Mouse (Mus musculus) hindbrain, embryonic 11.5 days (tissue): ENCODE measurements at regions not wholly inside any gene's neighbourhood (a gene's known extent, or its start where the extent isn't known, plus 50 kb on each side); places are given as distances from the start of the nearest gene placed in this dataset.
A peak's percentile ranks its signal among the peaks of the same experiment; 100 is the strongest.

Experiments
- ATAC-seq: fragments of 200-750 bp; cut with Nextera tagmentation; 2 replicates; pipeline ENCODE4 v1.8.0; 2017; ENCODE audit warnings: mild to moderate bottlenecking, moderate TSS enrichment, moderate library complexity; ENCODE audit not compliant: low FRiP score
- DNase-seq: peaks from one replicate; pipeline ENCODE4 v3.0.0-alpha.2; 2015; ENCODE audit warnings: low spot score
- H3K27ac ChIP-seq: fragments of 300-500 bp; sonication (generic); 2 replicates; pipeline ENCODE4 v1.5.1; 2014; ENCODE audit warnings: mild to moderate bottlenecking, low read depth, low read length
- H3K27me3 ChIP-seq: fragments of 300-500 bp; sonication (generic); 2 replicates; pipeline ENCODE4 v1.6.1; 2014; ENCODE audit warnings: mild to moderate bottlenecking, low read length, moderate library complexity, mixed read lengths; ENCODE audit not compliant: control insufficient read depth, insufficient read depth
- H3K36me3 ChIP-seq: fragments of 300-500 bp; sonication (generic); 2 replicates; pipeline ENCODE4 v1.6.1; 2014; ENCODE audit warnings: mild to moderate bottlenecking, low read length, moderate library complexity, mixed read lengths; ENCODE audit not compliant: control insufficient read depth, insufficient read depth
- H3K4me1 ChIP-seq: fragments of 300-500 bp; sonication (generic); replicated peaks from 2 replicates; pipeline ENCODE4 v1.6.1; 2014; ENCODE audit warnings: low read length, mixed read lengths; ENCODE audit not compliant: control insufficient read depth, insufficient read depth
- H3K4me2 ChIP-seq: fragments of 300-500 bp; sonication (generic); replicated peaks from 2 replicates; pipeline ENCODE4 v1.6.1; 2014; ENCODE audit warnings: mild to moderate bottlenecking, low read depth, low read length
- H3K4me3 ChIP-seq: fragments of 300-500 bp; sonication (generic); 2 replicates; pipeline ENCODE4 v1.5.1; 2014; ENCODE audit warnings: low read depth, low read length
- H3K9ac ChIP-seq: fragments of 300-500 bp; sonication (generic); 2 replicates; pipeline ENCODE4 v1.6.1; 2014; ENCODE audit warnings: low read depth, low read length
- H3K9me3 ChIP-seq: fragments of 300-500 bp; sonication (generic); 2 replicates; pipeline ENCODE4 v1.6.1; 2016; ENCODE audit warnings: low read length; ENCODE audit not compliant: control insufficient read depth
- WGBS: fragments of 180-500 bp; shearing (Covaris S2); extraction: QIAGEN DNeasy Blood & Tissue Kit; methylation state at CpG from one replicate; pipeline ENCODE4 v1.1.7; 2014; 5-methylcytosine and 5-hydroxymethylcytosine counted together

DNA sequence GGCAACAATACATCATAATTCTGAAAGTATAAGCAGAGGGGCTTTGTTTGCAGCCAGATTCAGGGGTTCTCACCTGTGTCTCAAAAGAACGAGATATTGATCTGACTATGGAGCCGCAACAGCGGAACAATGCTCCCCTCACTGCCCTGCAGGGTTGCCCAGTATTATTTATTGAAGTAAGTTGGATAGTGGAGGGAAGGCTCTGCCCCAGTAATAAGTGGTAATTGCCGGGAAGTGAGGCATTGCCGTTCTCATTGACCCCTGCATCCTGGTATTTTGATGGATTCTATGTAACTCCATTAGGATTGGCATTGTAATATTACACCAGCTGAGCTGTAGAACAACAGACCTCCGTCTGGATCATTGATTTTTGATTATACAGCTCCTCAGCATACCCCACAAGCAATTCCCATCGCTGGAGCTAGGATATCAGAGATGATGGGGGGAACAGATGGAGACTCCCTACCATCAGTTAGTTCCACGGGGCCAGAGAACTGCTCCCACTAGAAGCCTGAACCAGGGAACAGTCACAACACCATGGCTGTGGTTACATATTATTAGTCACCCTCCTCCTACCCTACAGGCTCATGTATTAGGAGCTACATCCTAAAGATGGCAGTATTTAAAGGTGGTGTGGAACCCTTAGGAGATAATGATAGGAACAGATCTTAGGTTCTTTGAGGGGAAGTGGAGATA is 572.0 kb upstream of the Sall1 start:
- Histone ChIP-seq H3K27me3 (no peaks in the 10 kb centered on the region), H3K9me3 (no peaks in the 10 kb centered on the region), H3K9ac (no peak overlapping the region), H3K4me2 (no peak overlapping the region), H3K36me3 (no peaks in the 10 kb centered on the region), H3K4me3 (no peak overlapping the region), H3K4me1 (no peaks in the 10 kb centered on the region), H3K27ac (no peak overlapping the region)
- 65% methylated on average over 8 of the region's 8 CpGs for WGBS
- DNase-seq (peak; percentile 9), ATAC-seq (no peak)

DNA sequence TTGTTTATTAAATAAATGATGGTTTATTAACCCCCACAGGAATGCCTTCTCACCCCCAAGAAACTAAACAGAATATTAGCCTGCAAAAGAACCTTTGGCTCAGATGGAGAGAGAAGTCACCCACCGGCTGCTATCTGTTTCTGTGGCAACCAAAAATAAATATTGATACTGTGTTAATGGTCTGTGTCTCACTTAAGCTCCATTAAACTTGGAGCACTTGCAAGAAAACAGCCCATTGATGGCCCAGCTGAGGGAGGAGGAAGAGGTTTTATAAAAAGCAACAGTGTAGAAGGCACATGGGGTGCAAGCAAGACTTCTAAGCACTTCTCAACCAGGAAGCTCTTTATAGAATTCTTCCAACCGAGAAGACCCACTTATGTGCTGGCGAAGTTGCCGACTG is 565.1 kb upstream of the Sall1 start:
- no peak overlapping the region for H3K9ac ChIP-seq
- no peak overlapping the region for H3K27ac ChIP-seq
- H3K4me2 ChIP-seq: no peak overlapping the region
- WGBS: 84% methylated on average over 4 of the region's 4 CpGs
- ATAC-seq (no peak), DNase-seq (no peak)
- no peaks in the 10 kb centered on the region for H3K36me3 ChIP-seq
- no peaks in the 10 kb centered on the region for H3K27me3 ChIP-seq
- no peaks in the 10 kb centered on the region for H3K9me3 ChIP-seq
- no peaks in the 10 kb centered on the region for H3K4me1 ChIP-seq
- no peak overlapping the region for H3K4me3 ChIP-seq

DNA sequence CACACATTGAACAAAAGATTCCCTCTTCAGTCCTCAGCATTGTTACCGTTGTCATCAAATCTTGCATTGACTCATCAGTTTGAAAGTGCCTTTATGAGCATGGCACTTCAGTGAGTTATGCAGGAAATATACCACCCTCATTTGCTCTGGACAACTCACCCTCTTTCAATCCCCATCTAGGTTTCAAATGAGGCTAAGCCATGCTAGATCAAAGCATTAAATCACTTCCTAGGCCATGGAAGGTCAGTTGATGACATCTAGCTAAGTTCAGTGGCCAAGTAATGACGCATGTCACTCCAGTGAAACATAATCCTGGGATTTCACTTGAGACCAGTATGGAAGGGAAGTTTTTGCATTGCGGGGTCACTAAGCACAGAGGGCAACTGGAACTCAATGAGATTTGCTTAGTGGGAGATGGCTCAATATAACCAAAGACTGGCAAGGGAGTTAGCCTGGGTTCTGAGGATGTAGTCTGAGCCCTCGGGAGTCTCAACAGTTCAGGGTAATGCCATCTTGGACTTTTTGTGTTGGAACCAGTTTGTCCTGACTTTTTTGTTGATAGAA is 562.0 kb upstream of the Sall1 start:
- no peak overlapping the region for H3K4me2 ChIP-seq
- ATAC-seq (no peak), DNase-seq (no peak)
- H3K4me1 ChIP-seq: no peaks in the 10 kb centered on the region
- 85% methylated on average over 4 of the region's 4 CpGs for WGBS
- H3K36me3 ChIP-seq: no peaks in the 10 kb centered on the region
- no peaks in the 10 kb centered on the region for H3K9me3 ChIP-seq
- H3K27ac ChIP-seq: no peak overlapping the region
- no peaks in the 10 kb centered on the region for H3K27me3 ChIP-seq
- H3K4me3 ChIP-seq: no peak overlapping the region
- H3K9ac ChIP-seq: no peak overlapping the region

DNA sequence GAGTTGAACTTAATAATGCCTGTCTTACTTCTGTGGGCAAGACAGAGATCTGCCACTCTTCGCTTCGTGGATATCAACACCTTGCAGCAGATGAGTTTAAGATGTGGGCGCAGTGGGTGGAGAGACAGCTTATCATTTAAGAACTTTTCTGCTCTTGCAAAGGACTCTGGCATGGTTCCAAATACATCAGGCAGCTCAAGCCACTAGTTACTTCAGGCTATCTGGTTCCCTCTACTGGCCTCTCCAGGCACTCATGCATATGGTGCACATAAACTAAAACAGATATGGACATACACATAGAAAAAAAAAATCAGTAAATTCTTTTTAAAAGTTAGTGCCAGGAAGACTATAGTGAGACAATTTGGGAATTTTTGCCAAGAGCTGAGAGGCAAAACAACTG is 560.5 kb upstream of the Sall1 start:
- H3K36me3 ChIP-seq: no peaks in the 10 kb centered on the region
- DNase-seq: no peak
- no peaks in the 10 kb centered on the region for H3K27me3 ChIP-seq
- no peaks in the 10 kb centered on the region for H3K9me3 ChIP-seq
- WGBS: 95% methylated on average over 3 of the region's 3 CpGs
- no peak overlapping the region for H3K9ac ChIP-seq
- no peaks in the 10 kb centered on the region for H3K4me1 ChIP-seq
- no peak for ATAC-seq
- no peak overlapping the region for H3K4me3 ChIP-seq
- no peak overlapping the region for H3K27ac ChIP-seq
- no peak overlapping the region for H3K4me2 ChIP-seq

DNA sequence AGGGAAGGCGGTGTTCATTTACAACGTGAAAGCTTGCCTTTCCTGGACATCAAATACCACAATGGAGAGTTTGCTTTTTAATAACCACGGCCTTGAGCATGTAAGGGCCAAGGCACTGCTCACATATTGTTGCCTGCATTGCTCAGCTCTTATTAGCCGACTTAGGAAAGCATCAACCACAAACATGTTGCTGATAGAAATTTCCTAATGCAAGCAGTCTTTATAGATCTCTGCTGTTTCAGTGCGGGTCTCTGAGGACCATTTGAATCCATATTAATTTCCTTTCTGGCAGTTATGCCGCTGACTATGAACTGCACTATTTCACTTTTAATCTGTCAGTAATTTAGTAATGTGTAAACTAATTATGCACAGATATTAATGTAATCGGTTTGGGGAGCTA is 552.4 kb upstream of the Sall1 start:
- no peak for ATAC-seq
- no peaks in the 10 kb centered on the region for H3K27me3 ChIP-seq
- 84% methylated on average over 7 of the region's 7 CpGs for WGBS
- no peak overlapping the region for H3K27ac ChIP-seq
- H3K4me2 ChIP-seq: no peak overlapping the region
- H3K36me3 ChIP-seq: no peaks in the 10 kb centered on the region
- H3K4me1 ChIP-seq: no peaks in the 10 kb centered on the region
- no peaks in the 10 kb centered on the region for H3K9me3 ChIP-seq
- no peak overlapping the region for H3K9ac ChIP-seq
- no peak overlapping the region for H3K4me3 ChIP-seq
- DNase-seq: no peak

DNA sequence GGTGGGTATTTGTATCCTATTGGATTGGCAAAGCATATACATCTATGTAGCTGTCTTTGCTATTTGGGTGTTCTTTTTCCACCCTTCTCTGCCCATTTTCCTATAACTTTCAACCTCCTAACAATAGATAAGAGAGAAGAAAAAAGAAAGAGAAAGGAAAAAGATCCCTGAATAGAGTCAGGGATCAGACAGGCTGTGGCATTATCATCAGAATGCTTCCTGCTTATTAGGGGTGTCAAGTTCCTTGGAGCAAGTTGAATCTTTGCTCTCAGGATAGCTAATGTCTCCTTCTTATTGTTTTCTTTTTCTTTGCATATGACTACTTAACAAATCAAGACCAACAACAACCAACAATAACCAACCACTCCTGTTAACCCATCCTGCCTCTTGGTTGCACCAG is 539.1 kb upstream of the Sall1 start:
- no peak for DNase-seq
- H3K9me3 ChIP-seq: no peaks in the 10 kb centered on the region
- no peaks in the 10 kb centered on the region for H3K27me3 ChIP-seq
- H3K9ac ChIP-seq: no peak overlapping the region
- H3K4me2 ChIP-seq: no peak overlapping the region
- no peaks in the 10 kb centered on the region for H3K4me1 ChIP-seq
- no peaks in the 10 kb centered on the region for H3K36me3 ChIP-seq
- H3K4me3 ChIP-seq: no peak overlapping the region
- no peak for ATAC-seq
- H3K27ac ChIP-seq: no peak overlapping the region

DNA sequence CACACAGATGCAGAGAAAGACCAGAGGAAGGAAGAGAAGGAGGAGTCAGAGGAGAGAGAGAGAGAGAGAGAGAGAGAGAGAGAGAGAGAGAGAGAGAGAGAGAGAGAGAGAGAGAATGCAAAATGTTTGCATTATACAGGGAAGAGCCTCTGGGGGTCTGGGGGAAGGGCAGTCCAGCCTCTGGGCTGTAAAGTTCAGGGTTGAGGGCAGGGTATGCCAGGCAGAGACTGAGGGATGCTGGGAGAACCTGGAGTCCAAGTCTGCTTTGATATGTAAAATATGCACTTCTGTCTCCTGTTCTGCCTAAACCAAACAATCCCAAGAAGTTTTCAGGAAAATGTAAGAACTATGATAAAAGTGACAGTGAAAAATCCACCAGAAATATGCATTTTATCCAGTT is 538.6 kb upstream of the Sall1 start:
- Histone ChIP-seq H3K36me3 (no peaks in the 10 kb centered on the region), H3K9ac (no peak overlapping the region), H3K9me3 (no peaks in the 10 kb centered on the region), H3K27me3 (no peaks in the 10 kb centered on the region), H3K4me2 (no peak overlapping the region), H3K4me3 (no peak overlapping the region), H3K4me1 (no peaks in the 10 kb centered on the region), H3K27ac (no peak overlapping the region)
- DNase-seq (no peak), ATAC-seq (no peak)

DNA sequence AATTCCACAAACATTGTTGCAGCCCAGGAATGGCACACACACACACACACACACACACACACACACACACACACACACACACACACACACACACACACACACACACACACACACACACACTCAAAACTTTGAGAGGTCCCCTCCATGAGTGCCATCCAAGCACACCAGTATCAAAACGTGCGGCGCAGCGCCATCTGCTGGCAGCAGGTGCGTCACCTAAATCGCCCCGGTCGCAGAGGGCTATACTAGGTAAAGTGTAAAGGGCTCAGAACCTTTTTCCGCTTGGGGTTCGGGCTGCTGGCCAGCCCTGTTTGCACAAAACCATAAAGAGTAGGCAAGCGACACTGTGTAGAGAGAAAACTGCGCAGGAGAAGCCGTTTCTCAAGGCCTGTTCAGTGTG is 527.9 kb upstream of the Sall1 start:
- Histone ChIP-seq H3K27ac (no peak overlapping the region), H3K36me3 (no peaks in the 10 kb centered on the region), H3K4me3 (no peak overlapping the region), H3K4me2 (no peak overlapping the region), H3K4me1 (no peaks in the 10 kb centered on the region; the same call in 1 of the 2 replicates), H3K27me3 (peaks cover 2% of the 10 kb centered on the region; the same call in 1 of the 2 replicates), H3K9ac (no peak overlapping the region), H3K9me3 (no peaks in the 10 kb centered on the region)
- DNase-seq (peak; percentile 95), ATAC-seq (peak; percentile 65)
- 4% methylated on average over 13 of the region's 13 CpGs for WGBS

DNA sequence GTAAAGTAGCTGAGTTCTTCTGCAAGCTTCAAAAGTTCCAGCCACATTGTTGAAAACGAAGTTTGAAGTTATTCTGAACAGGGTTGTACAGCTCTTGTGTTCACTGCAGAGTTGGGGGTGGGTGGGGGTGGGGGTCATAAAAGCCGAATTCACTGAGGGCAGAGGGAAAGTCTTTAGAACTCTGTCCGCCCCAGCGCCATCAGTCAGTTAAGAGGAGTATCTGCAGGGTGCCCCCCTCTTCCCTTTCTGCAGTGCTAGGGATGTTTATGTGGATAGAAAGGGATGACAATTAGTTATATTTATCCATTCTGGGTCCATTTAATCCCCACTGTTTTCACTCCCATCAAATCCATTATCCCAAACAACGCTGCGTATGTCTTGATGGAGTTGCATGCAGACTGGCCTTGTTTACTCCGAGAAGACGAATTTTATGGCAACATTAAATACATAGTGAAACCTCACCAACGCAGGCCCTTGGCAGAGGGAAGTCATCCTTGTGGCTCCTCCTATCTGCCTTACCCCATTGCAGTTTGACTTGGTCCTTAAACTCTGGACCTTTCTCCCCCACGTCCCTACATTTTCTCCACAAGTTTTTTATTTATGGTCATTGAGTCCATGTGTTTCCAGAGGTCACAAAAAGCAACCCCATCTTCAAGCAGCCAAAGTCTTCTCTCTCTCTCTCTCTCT is 526.8 kb upstream of the Sall1 start:
- Histone ChIP-seq H3K36me3 (no peaks in the 10 kb centered on the region), H3K4me2 (no peak overlapping the region), H3K4me1 (no peaks in the 10 kb centered on the region; the same call in 1 of the 2 replicates), H3K9me3 (no peaks in the 10 kb centered on the region), H3K27me3 (peaks cover 2% of the 10 kb centered on the region; the same call in 1 of the 2 replicates), H3K9ac (no peak overlapping the region), H3K4me3 (no peak overlapping the region), H3K27ac (no peak overlapping the region)
- 27% methylated on average over 10 of the region's 10 CpGs for WGBS
- ATAC-seq (no peak), DNase-seq (no peak)
